Mouse (Mus musculus): Measurements from ENCODE around the gene Msh4. TPM values are rescaled to one million over a fixed set of nuclear protein-coding genes. Genes with fewer than 3 reads are reported as not detected.

Msh4 gene
- total and polyA plus RNA-seq, 3 experiments: 0.15 to 0.50 TPM; not detected in 1

DNA sequence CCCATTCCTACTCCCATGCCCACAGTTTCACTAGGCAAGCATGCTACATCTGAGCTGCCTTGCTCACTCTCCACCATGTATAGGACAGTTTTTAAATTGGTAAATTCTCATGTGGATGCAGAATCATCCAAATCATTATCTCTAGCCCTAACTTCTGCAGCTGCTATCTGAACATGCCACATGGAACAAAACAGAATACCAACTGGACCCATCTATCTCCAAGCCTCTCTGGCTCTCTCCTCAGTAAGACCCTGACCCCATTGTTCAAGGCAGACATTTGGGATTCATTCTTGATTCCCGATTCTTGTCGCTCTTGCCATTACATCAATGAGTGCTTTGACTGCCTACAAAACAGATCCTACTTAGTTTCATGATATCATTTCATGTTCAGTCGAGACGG, 59.8 kb downstream of the Msh4 start:
- Histone ChIP-seq H3K4me1 (ENCODE audit: control insufficient read depth in 1 of 2, insufficient read depth in 2 of 2, low read length in 2 of 2) (peaks cover 39 to 47% of the 10 kb centered on the region in 2 experiments), H3K9ac (ENCODE audit: control insufficient read depth, low read depth, low read length, poor library complexity, severe bottlenecking) (peak overlapping the region; percentile 51), H3K27ac (ENCODE audit: control insufficient read depth, low read depth, low read length) (peak overlapping the region; percentile 98), H3K36me3 (ENCODE audit: control insufficient read depth in 1 of 2, insufficient read depth in 2 of 2, low read length in 2 of 2) (peaks cover 0 to 48% of the 10 kb centered on the region in 2 experiments; a peak in 2 of 4 replicates), H3K27me3 (ENCODE audit: control insufficient read depth in 1 of 2, insufficient read depth in 2 of 2, low read length in 2 of 2) (no peaks in the 10 kb centered on the region), H3K79me2 (ENCODE audit: control insufficient read depth, insufficient read depth, low read length, poor library complexity) (peaks cover 4% of the 10 kb centered on the region; the same call in 1 of the 2 replicates), H3K4me3 (ENCODE audit: control insufficient read depth in 1 of 2, insufficient read depth in 1 of 2, low read depth in 2 of 2, low read length in 2 of 2) (peak overlapping the region; percentile 18 to 19; a peak in 3 of 4 replicates), H3K9me3 (replicated peaks; ENCODE audit: insufficient read depth, low read length) (no peaks in the 10 kb centered on the region)
- DNase-seq (ENCODE audit: low read depth, low spot score): no peak
- TF ChIP-seq USF1 (IDR thresholded peaks at IDR 0.05; ENCODE audit: low read depth, low read length) (no peak), ZNF384 (IDR thresholded peaks at IDR 0.05; ENCODE audit: low read depth, low read length) (no peak), MAZ (IDR thresholded peaks at IDR 0.05; ENCODE audit: low read depth, low read length) (no peak), RCOR1 (IDR thresholded peaks at IDR 0.05; ENCODE audit: low read depth, low read length) (0 out of 2 replicates have a peak, but pooled peaks have one; percentile 21), JUND (IDR thresholded peaks at IDR 0.05; ENCODE audit: low read depth, low read length) (no peak), BHLHE40 (IDR thresholded peaks at IDR 0.05; ENCODE audit: borderline replicate concordance, low read depth, low read length) (no peak), HCFC1 (IDR thresholded peaks at IDR 0.05; ENCODE audit: low read depth, low read length) (no peak), EP300 (IDR thresholded peaks at IDR 0.05; ENCODE audit: low read depth in 1 of 2, low read length in 2 of 2) (peak; percentile 43 to 66; a peak in 3 of 4 replicates), SMC3 (IDR thresholded peaks at IDR 0.05; ENCODE audit: low read depth, low read length) (no peak), TBP (IDR thresholded peaks at IDR 0.05; ENCODE audit: low read depth, low read length) (no peak), POLR2A (IDR thresholded peaks at IDR 0.05; ENCODE audit: control insufficient read depth in 1 of 2, insufficient read depth in 1 of 2, low read depth in 1 of 2, low read length in 2 of 2, poor library complexity in 1 of 2) (no peak), NRF1 (IDR thresholded peaks at IDR 0.05; ENCODE audit: insufficient read depth, low read depth, low read length, poor library complexity, severe bottlenecking) (no peak), CHD1 (IDR thresholded peaks at IDR 0.05; ENCODE audit: low read depth, low read length) (no peak), MEF2A (IDR thresholded peaks at IDR 0.05; ENCODE audit: extremely low read depth, insufficient replicate concordance, low read depth, low read length, poor library complexity, severe bottlenecking) (no peak), NELFE (IDR thresholded peaks at IDR 0.05; ENCODE audit: low read depth, low read length) (0 out of 2 replicates have a peak, but pooled peaks have one; percentile 19), ZMIZ1 (IDR thresholded peaks at IDR 0.05; ENCODE audit: low read depth, low read length) (0 out of 2 replicates have a peak, but pooled peaks have one; percentile 25), TCF12 (IDR thresholded peaks at IDR 0.05; ENCODE audit: low read depth, low read length) (peak; percentile 53; the same call in 1 of the 2 replicates), TAL1 (IDR thresholded peaks at IDR 0.05; ENCODE audit: low read length) (peak; percentile 31; the same call in 1 of the 2 replicates), MYC (IDR thresholded peaks at IDR 0.05; ENCODE audit: low read depth, low read length) (peak; percentile 26; the same call in 1 of the 2 replicates), SIN3A (IDR thresholded peaks at IDR 0.05; ENCODE audit: low read length) (0 out of 2 replicates have a peak, but pooled peaks have one; percentile 3), UBTF (IDR thresholded peaks at IDR 0.05; ENCODE audit: borderline replicate concordance, insufficient read depth, low read depth, low read length) (no peak), POLR2AphosphoS5 (IDR thresholded peaks at IDR 0.05; ENCODE audit: borderline replicate concordance, low read depth, low read length) (no peak), CTCF (IDR thresholded peaks at IDR 0.05 in 2 of 3, conservative IDR thresholded peaks at IDR 0.05 in 1 of 3; ENCODE audit: control insufficient read depth in 1 of 3, insufficient read depth in 1 of 3, low read depth in 2 of 3, low read length in 3 of 3, poor library complexity in 1 of 3, severe bottlenecking in 1 of 3) (no peak), RAD21 (IDR thresholded peaks at IDR 0.05; ENCODE audit: low read depth, low read length) (no peak), USF2 (IDR thresholded peaks at IDR 0.05; ENCODE audit: borderline replicate concordance in 1 of 2, insufficient read depth in 1 of 2, low read depth in 1 of 2, low read length in 2 of 2) (no peak), MYB (IDR thresholded peaks at IDR 0.05; ENCODE audit: low read depth, low read length) (no peak), POLR2AphosphoS2 (IDR thresholded peaks at IDR 0.05; ENCODE audit: low read length) (no peak), MXI1 (IDR thresholded peaks at IDR 0.05; ENCODE audit: low read depth, low read length) (no peak), MAX (IDR thresholded peaks at IDR 0.05; ENCODE audit: low read length) (peak; percentile 53; the same call in 1 of the 2 replicates), KAT2A (conservative IDR thresholded peaks at IDR 0.05; ENCODE audit: low read depth, low read length) (0 out of 2 replicates have a peak, but pooled peaks have one; percentile 27), ETS1 (IDR thresholded peaks at IDR 0.05; ENCODE audit: low read depth, low read length) (0 out of 2 replicates have a peak, but pooled peaks have one; percentile 23), GABPA (IDR thresholded peaks at IDR 0.05; ENCODE audit: low read depth, low read length) (no peak), ZC3H11A (IDR thresholded peaks at IDR 0.05; ENCODE audit: low read depth, low read length) (no peak), E2F4 (IDR thresholded peaks at IDR 0.05; ENCODE audit: borderline replicate concordance, low read depth, low read length) (no peak), CHD2 (IDR thresholded peaks at IDR 0.05; ENCODE audit: low read length) (no peak), ZKSCAN1 (IDR thresholded peaks at IDR 0.05; ENCODE audit: low read depth, low read length) (no peak), MAFK (IDR thresholded peaks at IDR 0.05; ENCODE audit: borderline replicate concordance, low read depth, low read length) (no peak)
